9 mouse cellular contexts compared by ENCODE assay signal in genomic region chr11:75270985-75271434, GRCm38 (mm10).
A peak's percentile ranks its signal among the peaks of the same experiment; 100 is the strongest.
DNase-seq lines count a peak whose midpoint lies in the region; ATAC-seq and TF ChIP-seq lines count a peak whose summit lies in the region.
"Had no signal": no experiment of that assay in that cellular context is flagged by ENCODE, and none has a peak within 500 bp of the region (broad histone marks: within the 10 kb centered on the region; RNA-seq: fewer than 3 reads in every experiment).

No protein-coding gene starts in this region.

- H3K4me1 ChIP-seq in forebrain, embryonic 14.5 days (ENCODE audit: control insufficient read depth, insufficient read depth, low read length) = peaks cover 21% of the 10 kb centered on the region
- peaks cover 36% of the 10 kb centered on the region for H3K4me1 ChIP-seq in forebrain, embryonic 12.5 days
- peaks cover 6% of the 10 kb centered on the region; the same call in 1 of the 2 replicates for H3K4me1 ChIP-seq in liver, adult 2 months (ENCODE audit: control insufficient read depth, insufficient read depth, low read length)

- peak; percentile 49; the same call in 1 of the 2 replicates for ATAC-seq in forebrain, embryonic 14.5 days
- no peak for ATAC-seq in forebrain, embryonic 12.5 days (ENCODE audit: low FRiP score)
- ATAC-seq in CD4-positive, CD25-positive, alpha-beta regulatory T cell, adult 4 months = no peak

- H3K4me3 ChIP-seq in forebrain, embryonic 14.5 days (ENCODE audit: low read depth, low read length) = no peak overlapping the region
- no peak overlapping the region for H3K4me3 ChIP-seq in forebrain, embryonic 12.5 days (replicated peaks)
- H3K4me3 ChIP-seq in liver, adult 2 months (ENCODE audit: insufficient read depth, low read depth, low read length) = peak overlapping the region; percentile 29; the same call in 1 of the 2 replicates
- H3K4me3 ChIP-seq: hindbrain, embryonic 15.5 days had no signal

- 52% methylated on average over 7 of the region's 7 CpGs for WGBS in forebrain, embryonic 14.5 days
- 62% methylated on average over 7 of the region's 7 CpGs for WGBS in forebrain, embryonic 12.5 days
- 22% methylated on average over 7 of the region's 7 CpGs for WGBS in liver, adult 2 months

- H3K4me2 ChIP-seq in forebrain, embryonic 14.5 days (ENCODE audit: low read length) = no peak overlapping the region
- no peak overlapping the region for H3K4me2 ChIP-seq in forebrain, embryonic 12.5 days
- H3K4me2 ChIP-seq: hindbrain, embryonic 15.5 days had no signal

- intact Hi-C loops in gastrocnemius, postnatal 14 days (cut with DNase I; ENCODE audit: low total_unique reads) = no loop called here

- peak; percentile 79 for DNase-seq in forebrain, embryonic 14.5 days (ENCODE audit: low spot score)
- peak; percentile 91 for DNase-seq in brain, adult 2 months (ENCODE audit: low read depth, low spot score)
- DNase-seq in gastrocnemius, postnatal 14 days = peak; percentile 59
- peak; percentile 80 for DNase-seq in liver, adult 2 months (ENCODE audit: extremely low read depth, low read depth, low spot score)
- DNase-seq in retina, postnatal 1 day = no peak
- DNase-seq in B cell, adult 2 months = no peak

- no peaks in the 10 kb centered on the region for H3K79me2 ChIP-seq in liver, adult 2 months (ENCODE audit: control insufficient read depth, insufficient read depth, low read length)

- no peak overlapping the region for H3K9ac ChIP-seq in forebrain, embryonic 14.5 days (ENCODE audit: low read length)
- H3K9ac ChIP-seq in forebrain, embryonic 12.5 days = no peak overlapping the region
- H3K9ac ChIP-seq in liver, adult 2 months (ENCODE audit: low read depth, low read length) = 0 out of 2 replicates have a peak overlapping the region, but pooled peaks have one; percentile 4
- H3K9ac ChIP-seq: hindbrain, embryonic 15.5 days had no signal

- no peaks in the 10 kb centered on the region for H3K9me3 ChIP-seq in forebrain, embryonic 14.5 days (replicated peaks; ENCODE audit: control insufficient read depth, low read length)
- H3K9me3 ChIP-seq in forebrain, embryonic 12.5 days = no peaks in the 10 kb centered on the region
- H3K9me3 ChIP-seq: hindbrain, embryonic 15.5 days had no signal

- TF ChIP-seq CTCF in liver, adult 2 months (IDR thresholded peaks at IDR 0.05; ENCODE audit: low read depth, low read length) = no peak

- TF ChIP-seq POLR2A in liver, adult 2 months (IDR thresholded peaks at IDR 0.05; ENCODE audit: extremely low read depth, insufficient read depth, low read length) = no peak

- no peak overlapping the region for H3K27ac ChIP-seq in forebrain, embryonic 14.5 days (ENCODE audit: low read depth, low read length)
- H3K27ac ChIP-seq in forebrain, embryonic 12.5 days = no peak overlapping the region
- H3K27ac ChIP-seq in liver, adult 2 months (replicated peaks; ENCODE audit: insufficient read depth, low read depth, low read length) = no peak overlapping the region
- H3K27ac ChIP-seq: hindbrain, embryonic 15.5 days had no signal

- H3K36me3 ChIP-seq in forebrain, embryonic 14.5 days (ENCODE audit: control insufficient read depth, insufficient read depth, low read length) = no peaks in the 10 kb centered on the region
- no peaks in the 10 kb centered on the region for H3K36me3 ChIP-seq in forebrain, embryonic 12.5 days (replicated peaks)
- H3K36me3 ChIP-seq in liver, adult 2 months (ENCODE audit: control insufficient read depth, insufficient read depth, low read length) = no peaks in the 10 kb centered on the region
- H3K36me3 ChIP-seq: hindbrain, embryonic 15.5 days had no signal

- H3K27me3 ChIP-seq in forebrain, embryonic 14.5 days (replicated peaks; ENCODE audit: control insufficient read depth, insufficient read depth, low read length) = 0 out of 2 replicates have a peak, but pooled peaks cover 3% of the 10 kb centered on the region
- peaks cover 22% of the 10 kb centered on the region for H3K27me3 ChIP-seq in forebrain, embryonic 12.5 days
- H3K27me3 ChIP-seq in liver, adult 2 months (ENCODE audit: control insufficient read depth, insufficient read depth, low read length) = no peaks in the 10 kb centered on the region
- H3K27me3 ChIP-seq: hindbrain, embryonic 15.5 days had no signal

Comparison
In these comparisons a context has a peak if more than half of its experiments do, and no peak if none do; other contexts are left out.
1. DNase-seq: peak in forebrain, embryonic 14.5 days (single experiment), brain, adult 2 months (single experiment), gastrocnemius, postnatal 14 days (single experiment) and liver, adult 2 months (single experiment); none in retina, postnatal 1 day (single experiment) and B cell, adult 2 months (0 of 2).